Comparison of ENCODE assay signal across 11 mouse cellular contexts in genomic region chr7:51499396-51499795, GRCm38 (mm10). TPM values are rescaled to one million over a fixed set of nuclear protein-coding genes. Genes with fewer than 3 reads are reported as not detected.
A peak's percentile ranks its signal among the peaks of the same experiment; 100 is the strongest.
DNase-seq lines count a peak whose midpoint lies in the region; ATAC-seq and TF ChIP-seq lines count a peak whose summit lies in the region.
"Had no signal": no experiment of that assay in that cellular context is flagged by ENCODE, and none has a peak within 500 bp of the region (broad histone marks: within the 10 kb centered on the region; RNA-seq: fewer than 3 reads in every experiment).

No protein-coding gene starts in this region.

- no peak for ATAC-seq in embryonic facial prominence, embryonic 11.5 days (replicated peaks; ENCODE audit: insufficient number of reproducible peaks, low FRiP score, low TSS enrichment, low read depth)
- no peak for ATAC-seq in kidney, postnatal 0 days (replicated peaks; ENCODE audit: low FRiP score, low read depth)
- no peak for ATAC-seq in Patski

- no peak overlapping the region for H3K4me2 ChIP-seq in embryonic facial prominence, embryonic 11.5 days (ENCODE audit: low read depth, low read length)
- no peak overlapping the region for H3K4me2 ChIP-seq in kidney, postnatal 0 days (ENCODE audit: low read length)

- in situ Hi-C loops in Patski (cut with MboI; ENCODE audit: low pct_unique_long_range_greater_than_20kb): loop anchor here (10.0 kb wide), 2 partner anchors 115 to 315 kb away; no protein-coding TSS in a partner anchor

- peak; percentile 36 for DNase-seq in embryonic facial prominence, embryonic 11.5 days (ENCODE audit: low spot score)
- no peak for DNase-seq in embryonic facial prominence, embryonic 10.5 days (ENCODE audit: low spot score)
- DNase-seq in kidney, postnatal 0 days (ENCODE audit: low spot score): peak; percentile 58
- DNase-seq in kidney, adult 8-10 months: no peak
- no peak for DNase-seq in Patski (ENCODE audit: low read depth, low spot score)
- DNase-seq in forelimb bud, embryonic 11.5 days (ENCODE audit: low read depth, low spot score): peak; percentile 19
- DNase-seq in urinary bladder, postnatal 36 days (ENCODE audit: low spot score in 2 of 2): no peak
- DNase-seq in adrenal gland, postnatal 10 days: no peak
- DNase-seq: heart, postnatal 14 days; kidney, postnatal 25 days; left cerebral cortex, postnatal 4 days had no signal

- H3K4me3 ChIP-seq in embryonic facial prominence, embryonic 11.5 days (ENCODE audit: low read depth, low read length): no peak overlapping the region
- no peak overlapping the region for H3K4me3 ChIP-seq in embryonic facial prominence, embryonic 10.5 days
- no peak overlapping the region for H3K4me3 ChIP-seq in kidney, postnatal 0 days (replicated peaks; ENCODE audit: low read depth, low read length)

- no peaks in the 10 kb centered on the region; the same call in 1 of the 2 replicates for H3K27me3 ChIP-seq in embryonic facial prominence, embryonic 11.5 days (ENCODE audit: control insufficient read depth, insufficient read depth, low read length)
- H3K27me3 ChIP-seq in embryonic facial prominence, embryonic 10.5 days (replicated peaks; ENCODE audit: low read depth, poor library complexity, severe bottlenecking): no peaks in the 10 kb centered on the region
- H3K27me3 ChIP-seq in kidney, postnatal 0 days (ENCODE audit: insufficient read depth, low read length): no peaks in the 10 kb centered on the region
- H3K27me3 ChIP-seq in Patski: no peaks in the 10 kb centered on the region

- H3K9ac ChIP-seq in embryonic facial prominence, embryonic 11.5 days (replicated peaks; ENCODE audit: low read length): no peak overlapping the region
- H3K9ac ChIP-seq in kidney, postnatal 0 days (ENCODE audit: low read depth, low read length): no peak overlapping the region

- H3K9me3 ChIP-seq in embryonic facial prominence, embryonic 11.5 days (replicated peaks; ENCODE audit: control insufficient read depth, low read length): no peaks in the 10 kb centered on the region
- H3K9me3 ChIP-seq in embryonic facial prominence, embryonic 10.5 days: no peaks in the 10 kb centered on the region
- no peaks in the 10 kb centered on the region for H3K9me3 ChIP-seq in kidney, postnatal 0 days (replicated peaks; ENCODE audit: low read length)

- CTCF ChIA-PET in Patski (lab: Charles Lee): interaction anchor here (0.9 to 1.6 kb wide), 5 partner anchors 10 to 121 kb away, joined by 3 to 5 read pairs (median 3); no protein-coding TSS in a partner anchor

- no peaks in the 10 kb centered on the region for H3K4me1 ChIP-seq in embryonic facial prominence, embryonic 11.5 days (ENCODE audit: control insufficient read depth, insufficient read depth, low read length)
- H3K4me1 ChIP-seq in embryonic facial prominence, embryonic 10.5 days: peaks cover 7% of the 10 kb centered on the region
- H3K4me1 ChIP-seq in kidney, postnatal 0 days (replicated peaks; ENCODE audit: insufficient read depth, low read length): no peaks in the 10 kb centered on the region

- WGBS in embryonic facial prominence, embryonic 11.5 days: 38% methylated on average over 2 of the region's 2 CpGs
- 45% methylated on average over 2 of the region's 2 CpGs for WGBS in embryonic facial prominence, embryonic 10.5 days
- 34% methylated on average over 2 of the region's 2 CpGs for WGBS in kidney, postnatal 0 days

- no peaks in the 10 kb centered on the region for H3K36me3 ChIP-seq in embryonic facial prominence, embryonic 11.5 days (replicated peaks; ENCODE audit: control insufficient read depth, insufficient read depth, low read depth, low read length)
- H3K36me3 ChIP-seq in embryonic facial prominence, embryonic 10.5 days (replicated peaks): no peaks in the 10 kb centered on the region
- H3K36me3 ChIP-seq in kidney, postnatal 0 days (ENCODE audit: insufficient read depth, low read length): no peaks in the 10 kb centered on the region

- POLR2A ChIA-PET in Patski (lab: Charles Lee): no interaction called here

- no peak overlapping the region for H3K27ac ChIP-seq in embryonic facial prominence, embryonic 11.5 days (replicated peaks; ENCODE audit: low read depth, low read length)
- H3K27ac ChIP-seq in embryonic facial prominence, embryonic 10.5 days (replicated peaks): no peak overlapping the region
- H3K27ac ChIP-seq in kidney, postnatal 0 days: 0 out of 2 replicates have a peak overlapping the region, but pooled peaks have one; percentile 31

- peak; percentile 62 for TF ChIP-seq CTCF in kidney, postnatal 0 days (IDR thresholded peaks at IDR 0.05; ENCODE audit: low read depth)
- TF ChIP-seq CTCF in Patski (IDR thresholded peaks at IDR 0.05): peak; percentile 24

RNA-seq across cellular contexts. Expression of gene Ano5, which starts 11.4 kb away (rescaled TPM):
- polyA plus RNA-seq in embryonic facial prominence, embryonic 11.5 days (2014; fragmentation: Nextera tagmentation; extraction: Ambion mirVana): 0.24 and 0.29 TPM in 2 replicates
- polyA plus RNA-seq in embryonic facial prominence, embryonic 10.5 days (2016; fragmentation: Nextera tagmentation; extraction: Ambion mirVana): 0.05 and 0.13 TPM in 2 replicates
- 2.3 and 2.4 TPM in 2 replicates for polyA plus RNA-seq in kidney, postnatal 0 days (2015; fragmentation: Nextera tagmentation; extraction: Ambion mirVana)
- polyA plus RNA-seq in Patski (2021): 1.7 TPM
- 1 to 10 TPM in 1 of 2 experiments, under 1 TPM in 1; 0.84 to 2.5 TPM for total RNA-seq in adrenal gland, postnatal 10 days (2021)

Comparison
In these comparisons a context has a peak if more than half of its experiments do, and no peak if none do; other contexts are left out.
1. DNase-seq: peak in embryonic facial prominence, embryonic 11.5 days (single experiment), kidney, postnatal 0 days (single experiment) and forelimb bud, embryonic 11.5 days (single experiment); none in embryonic facial prominence, embryonic 10.5 days (single experiment), kidney, adult 8-10 months (0 of 2), Patski (single experiment), urinary bladder, postnatal 36 days (0 of 2) and adrenal gland, postnatal 10 days (single experiment).